Mouse (Mus musculus) bone marrow macrophage, adult 2 months (primary cell): Measurements from ENCODE around the gene Gm35315. TPM values are rescaled to one million over a fixed set of nuclear protein-coding genes. Genes with fewer than 3 reads are reported as not detected.

ENCODE experiments used
- H3K27ac ChIP-seq: 2 replicates; pipeline ENCODE4 v1.5.1; 2012; ENCODE audit warnings: low read depth, low read length; ENCODE audit not compliant: insufficient read depth
- H3K4me1 ChIP-seq: 2 replicates; pipeline ENCODE4 v1.6.1; 2012; ENCODE audit warnings: low read length; ENCODE audit not compliant: control insufficient read depth, insufficient read depth
- H3K4me3 ChIP-seq: 2 replicates; pipeline ENCODE4 v1.5.1; 2012; ENCODE audit warnings: mild to moderate bottlenecking, low read length, moderate library complexity; ENCODE audit not compliant: insufficient read depth
- CTCF ChIP-seq: IDR thresholded peaks from 2 replicates; pipeline ENCODE4 v1.5.1; 2012; ENCODE audit warnings: low read depth, mild to moderate bottlenecking, low read length, moderate library complexity
- POLR2A ChIP-seq: IDR thresholded peaks from 2 replicates; pipeline ENCODE4 v1.6.1; 2012; ENCODE audit warnings: mild to moderate bottlenecking, low read depth, low read length, borderline replicate concordance
- polyA plus RNA-seq: library from polyadenylated mRNA; stranded (reverse); fragments of >200 nt; gene quantifications from 2 replicates; pipeline ENCODE4 v1.2.4, GENCODE M21; 2012; ENCODE audit not compliant: missing spikeins, insufficient read depth, insufficient read length

The Gm35315 gene
- polyA plus RNA-seq, 1 experiment: 0.79 TPM

GRCm38 (mm10) chr5:110108305-110108628 lies 14.0 kb upstream of the Gm35315 start:
- 0 out of 2 replicates have a peak, but pooled peaks cover 2% of the 10 kb centered on the region for H3K4me1 ChIP-seq
- H3K27ac ChIP-seq: no peak overlapping the region
- TF ChIP-seq CTCF (no peak), POLR2A (no peak)
- peak overlapping the region; percentile 93; the same call in 1 of the 2 replicates for H3K4me3 ChIP-seq

- peak within 1 kb of the TSS; percentile 89 for H3K27ac ChIP-seq
- TF ChIP-seq CTCF (no peak), POLR2A (no peak; the same call in 1 of the 2 replicates)
- H3K4me3 ChIP-seq: peak within 1 kb of the TSS; percentile 93
- H3K4me1 ChIP-seq: 0 out of 2 replicates have a peak, but pooled peaks cover 2% of the 10 kb centered on the region
Measured at GRCm38 (mm10) chr5:110107581-110108304, 13.5 kb upstream of the Gm35315 start, which contains the start of gene Gtpbp6. Gene Gtpbp6 (minus strand): TSS chr5:110108197.

- H3K4me1 ChIP-seq: 0 out of 2 replicates have a peak, but pooled peaks cover 2% of the 10 kb centered on the region
- H3K27ac ChIP-seq: peak overlapping the region; percentile 89
- peak overlapping the region; percentile 93 for H3K4me3 ChIP-seq
- TF ChIP-seq CTCF (no peak), POLR2A (no peak)
Measured at GRCm38 (mm10) chr5:110106901-110107564, 12.8 kb upstream of the Gm35315 start.

- no peak overlapping the region for H3K27ac ChIP-seq
- TF ChIP-seq POLR2A: no peak
- TF ChIP-seq CTCF: no peak
- H3K4me1 ChIP-seq: peaks cover 5% of the 10 kb centered on the region; the same call in 1 of the 2 replicates
- H3K4me3 ChIP-seq: peak overlapping the region; percentile 93
Measured at GRCm38 (mm10) chr5:110106140-110106871, 12.1 kb upstream of the Gm35315 start.

- Histone ChIP-seq H3K4me1 (peaks cover 5% of the 10 kb centered on the region; the same call in 1 of the 2 replicates), H3K4me3 (no peak overlapping the region), H3K27ac (no peak overlapping the region)
- TF ChIP-seq POLR2A (no peak), CTCF (no peak)
Measured at GRCm38 (mm10) chr5:110104616-110105380, 10.6 kb upstream of the Gm35315 start.

- Histone ChIP-seq H3K4me3 (no peak overlapping the region), H3K27ac (no peak overlapping the region), H3K4me1 (peaks cover 5% of the 10 kb centered on the region; the same call in 1 of the 2 replicates)
- TF ChIP-seq CTCF (no peak), POLR2A (no peak)
Measured at GRCm38 (mm10) chr5:110103901-110104615, 9.8 kb upstream of the Gm35315 start.

GRCm38 (mm10) chr5:110102853-110103625 lies 8.8 kb upstream of the Gm35315 start:
- no peak overlapping the region for H3K27ac ChIP-seq
- no peak overlapping the region for H3K4me3 ChIP-seq
- peaks cover 3% of the 10 kb centered on the region; the same call in 1 of the 2 replicates for H3K4me1 ChIP-seq
- TF ChIP-seq CTCF (no peak), POLR2A (no peak)

GRCm38 (mm10) chr5:110102429-110102828 lies 8.2 kb upstream of the Gm35315 start:
- Histone ChIP-seq H3K4me1 (peaks cover 3% of the 10 kb centered on the region; the same call in 1 of the 2 replicates), H3K27ac (no peak overlapping the region), H3K4me3 (no peak overlapping the region)
- TF ChIP-seq POLR2A (no peak), CTCF (no peak)
